Mouse (Mus musculus) E14TG2a.4 (cell line): Measurements from ENCODE around the gene Ppp4c.
A peak's percentile ranks its signal among the peaks of the same experiment; 100 is the strongest.

Experiments
- H3K27me3 ChIP-seq: 2 replicates; pipeline ENCODE4 v1.6.1; 2014; ENCODE audit warnings: low read length, control low read depth; ENCODE audit not compliant: insufficient read depth
- H3K36me3 ChIP-seq: 2 replicates; pipeline ENCODE4 v1.6.1; 2014; ENCODE audit warnings: low read length, control low read depth; ENCODE audit not compliant: insufficient read depth
- H3K4me1 ChIP-seq: replicated peaks from 2 replicates; pipeline ENCODE4 v1.6.1; 2014; ENCODE audit warnings: low read depth, low read length, control low read depth
- H3K4me3 ChIP-seq: replicated peaks from 2 replicates; pipeline ENCODE4 v1.5.1; 2014; ENCODE audit warnings: mild to moderate bottlenecking, low read length
- H3K9me3 ChIP-seq: 2 replicates; pipeline ENCODE4 v1.6.1; 2014; ENCODE audit warnings: low read length, control low read depth
- CTCF ChIP-seq: conservative IDR thresholded peaks from 2 replicates; pipeline ENCODE4 v1.5.1; 2014; ENCODE audit warnings: low read length
- NANOG ChIP-seq: IDR thresholded peaks from 2 replicates; pipeline ENCODE4 v1.6.1; 2014; ENCODE audit warnings: borderline replicate concordance, low read length, mixed read lengths
- POU5F1 ChIP-seq: IDR thresholded peaks from 2 replicates; pipeline ENCODE4 v1.6.1; 2014; ENCODE audit warnings: low read length, borderline replicate concordance

Gene Ppp4c

DNA sequence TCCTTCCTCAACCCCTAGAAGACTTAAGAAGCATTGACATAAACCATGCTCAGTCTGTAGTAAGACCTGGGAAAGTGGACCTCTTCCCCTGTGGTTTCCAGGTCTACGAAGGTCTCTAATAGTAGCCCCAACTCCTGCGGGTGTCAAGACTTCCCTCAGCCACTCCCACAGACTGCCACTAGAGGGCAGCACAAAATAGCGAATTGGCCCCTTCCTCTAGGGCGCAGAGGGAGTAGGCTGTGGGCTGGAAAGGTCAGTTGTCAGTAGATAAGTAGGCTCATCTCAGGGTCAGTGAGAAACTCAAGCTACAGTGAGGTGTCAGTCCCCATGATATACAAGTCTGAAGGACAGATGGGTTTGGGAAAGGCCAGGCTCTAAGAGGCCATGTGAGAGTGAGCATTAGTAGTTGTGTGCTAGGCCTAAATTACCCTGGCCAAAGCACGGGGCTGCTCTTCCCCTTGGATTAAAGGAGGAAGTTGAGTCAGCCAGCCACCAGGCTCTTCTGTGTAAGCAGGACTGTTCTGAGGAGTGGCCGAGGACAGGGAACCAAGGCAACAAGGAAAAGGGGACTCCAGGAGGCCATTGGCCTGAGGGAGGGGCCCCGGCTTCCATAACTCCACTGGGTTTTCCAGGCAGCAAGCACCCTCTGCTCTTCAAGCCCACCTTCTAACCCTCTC, 29.7 kb upstream of the Ppp4c start:
- Histone ChIP-seq H3K36me3 (no peaks in the 10 kb centered on the region), H3K4me3 (peak overlapping the region; percentile 23; the same call in 1 of the 2 replicates), H3K27me3 (peaks cover 31% of the 10 kb centered on the region), H3K4me1 (peaks cover 46% of the 10 kb centered on the region), H3K9me3 (peaks cover 4% of the 10 kb centered on the region)
- TF ChIP-seq NANOG = no peak
- TF ChIP-seq CTCF = peak; percentile 99

DNA sequence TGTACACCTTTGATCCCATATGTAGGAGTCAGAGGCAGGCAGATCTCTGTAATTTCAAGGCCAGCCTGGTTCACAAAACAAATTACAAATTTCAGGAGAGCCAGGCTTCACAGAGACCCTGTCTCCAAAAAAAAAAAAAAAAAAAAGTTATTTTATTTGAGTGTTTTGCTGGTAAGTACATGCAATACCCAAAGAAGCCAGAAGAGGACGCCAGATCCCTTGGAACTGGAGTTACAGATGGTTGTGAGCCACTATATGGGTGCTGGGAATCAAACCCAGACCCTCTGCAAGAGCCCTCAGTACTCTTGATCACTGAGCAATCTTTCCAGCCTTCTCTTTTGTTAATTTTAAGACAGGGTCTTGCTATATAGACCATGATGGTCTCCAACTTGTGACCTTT, 26.5 kb upstream of the Ppp4c start:
- Histone ChIP-seq H3K4me1 (peaks cover 43% of the 10 kb centered on the region), H3K27me3 (peaks cover 18% of the 10 kb centered on the region), H3K36me3 (no peaks in the 10 kb centered on the region), H3K9me3 (peaks cover 4% of the 10 kb centered on the region), H3K4me3 (no peak overlapping the region)
- TF ChIP-seq NANOG (no peak), POU5F1 (no peak), CTCF (peak; percentile 90)

DNA sequence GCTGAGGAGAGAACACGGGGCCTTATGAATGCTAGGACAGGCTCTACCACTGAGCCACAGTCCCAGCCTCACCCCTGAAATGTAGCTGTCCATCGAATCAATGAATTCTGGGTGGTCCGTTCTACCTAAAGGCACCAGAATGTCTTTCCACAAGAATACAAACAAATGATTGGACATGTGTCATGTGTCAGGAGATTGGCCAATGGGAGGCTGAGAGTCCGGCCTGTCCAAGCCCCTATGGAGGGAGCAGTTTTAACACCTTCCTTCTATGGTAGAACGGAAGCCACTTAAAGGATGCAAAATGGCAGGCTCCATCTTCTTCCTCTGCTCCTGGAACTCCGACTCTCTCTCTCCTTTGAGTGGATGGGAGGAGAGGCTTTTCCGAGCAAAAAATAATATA, 25.3 kb upstream of the Ppp4c start:
- Histone ChIP-seq H3K27me3 (peaks cover 8% of the 10 kb centered on the region; the same call in 1 of the 2 replicates), H3K4me3 (no peak overlapping the region), H3K36me3 (no peaks in the 10 kb centered on the region), H3K9me3 (peaks cover 4% of the 10 kb centered on the region), H3K4me1 (peaks cover 46% of the 10 kb centered on the region)
- TF ChIP-seq POU5F1 = no peak
- no peak for TF ChIP-seq NANOG
- TF ChIP-seq CTCF = no peak

DNA sequence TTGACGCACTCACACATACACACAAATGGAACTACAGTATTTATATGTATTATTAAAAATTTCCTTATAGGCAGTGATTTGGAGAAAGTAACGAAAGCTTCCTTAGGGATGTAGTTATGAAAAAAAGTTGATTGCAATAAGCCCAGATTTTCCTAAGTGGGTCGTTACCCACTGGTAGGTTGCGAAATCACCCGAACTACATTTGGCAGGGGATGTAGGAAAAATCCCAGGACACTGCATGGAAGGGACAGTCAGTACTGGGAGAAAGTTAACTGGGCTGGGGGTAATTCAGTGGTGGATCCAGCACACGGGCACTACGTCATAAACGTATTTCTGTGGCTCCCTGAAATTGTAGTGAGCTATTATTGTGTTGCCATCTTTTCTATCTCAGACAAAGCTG, 24.2 kb upstream of the Ppp4c start:
- Histone ChIP-seq H3K4me1 (peaks cover 41% of the 10 kb centered on the region), H3K9me3 (peaks cover 4% of the 10 kb centered on the region), H3K4me3 (no peak overlapping the region), H3K36me3 (no peaks in the 10 kb centered on the region), H3K27me3 (0 out of 2 replicates have a peak, but pooled peaks cover 3% of the 10 kb centered on the region)
- no peak for TF ChIP-seq CTCF
- TF ChIP-seq POU5F1 = no peak
- TF ChIP-seq NANOG = no peak

DNA sequence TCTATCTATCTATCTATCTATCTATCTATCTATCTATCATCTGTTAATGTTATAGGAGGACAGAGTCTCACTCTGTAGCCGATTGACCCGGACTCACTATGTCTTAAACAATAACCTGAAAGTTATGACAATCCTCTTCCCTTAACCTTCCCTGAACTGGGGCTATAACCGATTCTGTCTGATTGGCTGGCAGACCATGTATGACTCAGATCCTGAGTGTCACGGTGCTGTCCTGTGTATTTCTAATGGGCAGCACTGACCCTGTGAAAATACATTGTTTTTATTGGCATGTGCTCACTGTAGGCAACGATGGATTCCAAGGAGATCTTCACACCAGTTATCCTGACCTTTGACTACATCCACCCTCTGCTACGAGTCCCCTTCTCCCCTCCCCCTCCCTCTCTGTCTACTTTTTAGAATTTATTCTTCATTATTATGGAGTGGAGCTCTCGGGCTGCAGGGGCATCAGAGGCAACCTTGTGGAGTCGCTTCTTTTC, 23.5 kb upstream of the Ppp4c start:
- Histone ChIP-seq H3K9me3 (peaks cover 4% of the 10 kb centered on the region), H3K27me3 (0 out of 2 replicates have a peak, but pooled peaks cover 3% of the 10 kb centered on the region), H3K4me1 (peaks cover 46% of the 10 kb centered on the region), H3K4me3 (no peak overlapping the region), H3K36me3 (no peaks in the 10 kb centered on the region)
- TF ChIP-seq NANOG (no peak), CTCF (no peak), POU5F1 (no peak)

DNA sequence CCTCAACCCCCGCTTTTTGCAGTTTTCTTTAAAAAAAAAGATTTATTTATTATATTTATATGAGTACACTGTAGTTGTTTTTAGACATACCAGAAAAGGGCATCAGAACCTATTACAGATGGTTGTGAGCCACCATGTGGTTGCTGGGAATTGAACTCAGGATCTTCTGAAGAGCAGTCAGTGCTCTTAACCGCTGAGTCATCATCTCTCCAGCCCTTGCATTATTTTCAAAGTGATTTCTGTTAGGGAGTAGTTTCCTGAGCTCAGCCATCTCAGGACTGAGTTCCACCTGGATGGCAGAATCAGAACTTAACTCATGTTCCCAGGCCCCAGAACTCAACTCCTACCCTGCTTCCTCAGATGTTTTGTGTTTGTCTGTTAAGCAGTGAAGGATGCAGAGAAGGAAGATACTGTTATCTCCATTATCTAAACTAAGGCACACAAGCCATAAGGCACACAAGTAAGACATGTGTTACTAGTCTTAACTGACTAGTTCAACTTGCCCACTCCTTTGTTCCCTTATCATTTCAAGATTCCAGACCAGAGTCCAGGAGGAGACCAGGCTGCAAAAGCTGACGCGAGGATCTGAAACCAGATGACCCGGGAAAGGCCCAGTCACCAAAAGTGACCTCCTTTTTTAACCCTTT, 17.6 kb upstream of the Ppp4c start:
- H3K4me3 ChIP-seq = peak overlapping the region; percentile 89
- peaks cover 25% of the 10 kb centered on the region for H3K36me3 ChIP-seq
- TF ChIP-seq CTCF (no peak), NANOG (no peak), POU5F1 (no peak)
- no peaks in the 10 kb centered on the region for H3K9me3 ChIP-seq
- H3K27me3 ChIP-seq = 0 out of 2 replicates have a peak, but pooled peaks cover 3% of the 10 kb centered on the region
- peaks cover 62% of the 10 kb centered on the region for H3K4me1 ChIP-seq

DNA sequence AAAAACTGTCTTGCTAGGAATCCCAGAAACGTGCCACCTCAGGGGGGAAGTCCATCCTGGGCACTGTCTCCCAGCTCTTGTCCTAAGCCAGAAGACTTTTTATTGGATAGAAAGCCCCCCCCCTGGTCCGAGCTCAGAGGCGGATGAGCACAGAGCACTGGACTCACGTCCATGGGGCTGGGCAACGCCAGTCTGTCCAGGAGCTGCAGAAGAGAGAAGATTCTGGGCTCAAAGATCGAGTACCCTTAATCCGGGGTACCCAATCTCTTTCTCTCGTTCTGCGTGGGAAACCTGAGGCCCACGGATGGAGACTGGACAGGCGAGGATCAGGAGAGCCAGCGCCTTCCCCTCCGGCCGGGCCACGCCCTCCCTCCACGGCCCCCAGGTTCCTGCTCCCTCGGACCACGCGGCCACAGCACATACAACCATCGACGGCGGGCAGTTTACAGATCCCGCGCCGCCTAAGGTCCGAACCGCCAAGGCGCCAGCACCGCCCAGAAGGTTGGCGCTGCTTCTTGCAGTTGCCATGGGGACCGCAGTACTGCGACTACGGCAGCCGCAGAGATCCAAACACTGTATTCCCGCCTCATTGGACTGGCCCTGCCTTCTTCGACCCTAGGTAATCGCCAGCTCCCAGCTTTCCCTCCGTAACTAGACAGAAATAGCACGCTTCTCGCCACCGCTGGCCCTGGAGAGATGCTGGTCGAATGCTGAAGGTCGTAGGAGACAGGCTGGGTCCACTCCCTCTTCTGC, 16.6 kb upstream of the Ppp4c start:
- TF ChIP-seq POU5F1 (no peak), CTCF (no peak), NANOG (no peak)
- Histone ChIP-seq H3K27me3 (0 out of 2 replicates have a peak, but pooled peaks cover under 1% of the 10 kb centered on the region), H3K4me3 (peak overlapping the region; percentile 89), H3K4me1 (peaks cover 53% of the 10 kb centered on the region), H3K9me3 (no peaks in the 10 kb centered on the region), H3K36me3 (peaks cover 35% of the 10 kb centered on the region)

DNA sequence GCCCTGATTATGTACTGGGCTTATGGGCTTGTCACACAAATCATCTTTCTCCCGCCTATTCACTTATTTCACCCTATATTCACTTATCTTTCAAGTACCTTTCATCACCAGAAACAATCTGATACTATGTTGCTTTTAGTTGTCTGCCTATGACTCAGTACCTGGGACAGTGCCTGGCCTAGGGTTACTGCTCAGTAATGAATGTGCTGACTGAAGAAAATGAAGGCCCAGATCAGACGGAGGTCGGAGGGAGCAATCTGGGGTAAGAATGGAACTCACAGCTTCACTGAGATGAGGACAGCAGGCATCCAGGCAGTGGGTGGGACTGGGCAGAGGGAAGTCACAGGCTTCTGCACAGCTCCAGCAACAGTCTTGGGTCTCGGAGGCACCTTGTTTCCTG, 15.1 kb upstream of the Ppp4c start:
- Histone ChIP-seq H3K27me3 (no peaks in the 10 kb centered on the region), H3K4me1 (peaks cover 38% of the 10 kb centered on the region), H3K9me3 (no peaks in the 10 kb centered on the region), H3K4me3 (peak overlapping the region; percentile 89; the same call in 1 of the 2 replicates), H3K36me3 (peaks cover 50% of the 10 kb centered on the region)
- TF ChIP-seq POU5F1 = no peak
- no peak for TF ChIP-seq NANOG
- no peak for TF ChIP-seq CTCF
